Mouse (Mus musculus) spleen, postnatal 4 days (tissue): ENCODE results near the gene Zmynd8.
A peak's percentile ranks its signal among the peaks of the same experiment; 100 is the strongest.

ENCODE experiments used
- DNase-seq, 2 experiments: peaks; one replicate each; pipeline ENCODE4 v3.0.0; 2022; ENCODE audit warnings: low spot score in 2 of 2

Zmynd8 gene

DNA sequence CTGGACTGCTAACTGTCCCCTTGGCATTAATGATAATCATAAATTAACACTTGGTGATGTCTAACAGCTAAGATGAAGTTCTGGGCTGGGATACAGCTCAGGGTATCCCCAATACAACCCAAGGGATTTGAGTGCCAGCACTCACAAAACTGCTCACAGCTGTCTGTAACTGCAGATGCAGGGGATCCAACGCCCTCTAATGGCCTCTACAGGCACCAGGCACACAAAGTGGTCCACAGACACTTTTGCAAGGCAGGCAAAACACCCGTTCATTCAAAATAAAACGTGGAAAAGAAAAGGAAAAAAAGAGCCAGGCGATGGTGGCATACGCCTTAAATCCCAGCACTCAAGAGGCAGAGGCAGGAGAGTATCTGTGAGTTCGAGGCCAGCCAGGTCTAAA is 658 bp upstream of the Zmynd8 start:
- no peak for DNase-seq

DNA sequence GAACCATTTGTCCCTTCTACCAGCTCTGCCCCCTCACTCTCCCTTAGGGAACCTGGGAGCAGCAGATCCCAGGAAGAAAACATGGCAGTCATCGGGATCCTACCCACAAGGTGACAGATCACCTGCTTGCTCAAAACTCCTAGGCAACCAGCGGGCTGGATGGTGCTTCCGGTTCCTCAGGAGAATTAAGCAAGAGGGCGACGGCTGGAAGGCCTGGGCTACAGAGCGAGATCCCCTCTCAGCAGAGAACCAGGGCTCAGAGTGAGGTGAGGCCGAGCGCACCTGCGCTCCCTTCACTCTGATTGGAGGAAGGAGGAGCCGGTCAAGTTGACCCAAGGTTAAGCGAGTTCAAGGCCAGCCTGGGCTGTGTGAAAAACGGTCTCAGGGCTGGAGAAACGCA is 2.6 kb downstream of the Zmynd8 start:
- no peak for DNase-seq

DNA sequence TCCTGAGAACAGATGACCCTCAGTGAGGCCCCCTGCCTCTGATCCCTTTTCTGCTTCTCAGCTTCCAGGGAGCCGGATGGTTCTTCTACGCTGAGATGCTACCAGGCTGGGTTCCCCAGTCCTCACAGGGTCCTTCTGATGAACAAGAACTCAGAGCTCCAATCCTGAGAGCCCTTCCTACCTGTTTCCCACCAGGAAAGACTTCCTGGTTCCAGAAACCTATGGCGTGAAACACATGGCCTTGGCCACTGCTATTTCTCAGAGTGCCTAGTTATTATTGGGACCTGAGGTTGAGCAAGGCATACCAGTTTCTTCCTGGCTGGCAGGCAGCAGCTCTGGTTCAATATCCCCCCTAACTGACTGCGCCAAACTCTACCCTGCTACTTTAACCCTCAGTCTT is 3.1 kb downstream of the Zmynd8 start:
- DNase-seq = no peak

DNA sequence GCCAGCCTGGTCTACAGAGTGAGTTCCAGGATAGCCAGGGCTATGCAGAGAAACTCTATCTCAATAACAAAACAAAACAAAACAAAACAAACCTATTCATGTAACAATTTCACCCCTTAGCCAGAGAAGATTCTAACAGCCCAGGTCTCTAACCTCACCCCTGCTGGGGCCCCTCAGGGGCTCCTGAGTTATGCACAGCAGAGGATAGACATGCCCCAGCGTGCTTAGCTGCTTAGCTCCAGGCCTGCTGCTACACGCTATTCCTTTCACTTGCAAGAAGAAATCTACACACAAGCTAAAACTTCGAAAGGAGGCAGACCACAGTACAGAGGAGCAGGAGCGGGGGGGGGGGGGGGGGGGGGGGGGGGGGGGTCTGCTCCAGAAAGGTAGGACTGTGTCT is 4.3 kb downstream of the Zmynd8 start:
- no peak for DNase-seq

DNA sequence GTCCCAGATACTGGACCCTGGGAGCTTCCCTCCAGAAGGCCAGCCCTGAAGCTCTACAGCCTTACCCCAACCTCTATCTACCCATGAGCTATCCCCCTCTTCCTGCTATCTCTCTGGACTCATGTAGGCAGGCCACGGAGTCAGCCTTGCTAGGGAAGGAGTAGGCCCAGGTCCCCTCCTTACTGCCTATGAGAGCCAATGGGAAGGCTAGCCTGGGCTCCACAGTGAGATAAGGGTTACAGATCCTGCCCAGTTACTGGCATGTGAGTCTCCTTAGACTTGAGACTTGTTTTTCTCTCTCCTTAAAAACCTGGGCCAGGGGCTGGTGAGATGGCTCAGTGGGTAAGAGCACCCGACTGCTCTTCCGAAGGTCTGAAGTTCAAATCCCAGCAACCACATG is 5.6 kb downstream of the Zmynd8 start:
- no peak for DNase-seq

DNA sequence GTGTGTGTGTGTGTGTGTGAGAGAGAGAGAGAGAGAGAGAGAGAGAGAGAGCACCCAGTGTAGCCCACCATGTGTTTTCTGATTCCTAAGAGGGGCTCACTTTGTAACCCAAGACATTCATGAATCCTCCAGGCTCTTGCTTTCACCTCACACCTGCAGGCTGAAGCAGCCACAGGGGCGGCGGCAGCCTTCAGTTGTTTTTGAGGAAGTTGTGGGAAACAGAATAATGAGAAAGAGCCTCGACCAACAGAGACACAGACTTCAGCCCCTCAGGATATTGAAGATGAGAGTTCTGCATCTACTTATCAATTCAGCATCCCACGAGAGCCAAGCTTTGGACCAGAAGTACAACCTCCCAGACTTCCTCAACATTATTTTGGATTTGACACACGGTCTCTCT is 6.2 kb downstream of the Zmynd8 start:
- DNase-seq = no peak

DNA sequence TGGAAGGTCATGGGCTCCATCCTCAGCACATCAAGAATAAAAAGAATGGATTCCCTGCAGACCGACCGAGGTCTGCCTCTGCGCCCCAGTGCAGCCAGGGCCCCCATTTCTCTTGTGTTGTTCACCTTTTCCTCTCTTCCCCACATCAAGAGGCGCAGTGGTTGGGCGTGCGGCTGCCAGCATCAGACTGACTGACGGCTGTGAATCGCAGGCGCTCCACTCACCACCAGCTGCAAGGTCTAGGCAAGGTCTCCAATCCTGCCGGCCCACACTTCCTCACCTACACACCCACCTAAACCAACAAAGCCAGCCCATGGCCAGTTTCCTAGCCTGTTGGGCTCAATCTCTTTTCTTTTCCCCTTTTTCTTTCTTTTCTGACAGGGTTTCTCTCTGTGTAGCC is 8.4 kb downstream of the Zmynd8 start:
- DNase-seq = no peak

DNA sequence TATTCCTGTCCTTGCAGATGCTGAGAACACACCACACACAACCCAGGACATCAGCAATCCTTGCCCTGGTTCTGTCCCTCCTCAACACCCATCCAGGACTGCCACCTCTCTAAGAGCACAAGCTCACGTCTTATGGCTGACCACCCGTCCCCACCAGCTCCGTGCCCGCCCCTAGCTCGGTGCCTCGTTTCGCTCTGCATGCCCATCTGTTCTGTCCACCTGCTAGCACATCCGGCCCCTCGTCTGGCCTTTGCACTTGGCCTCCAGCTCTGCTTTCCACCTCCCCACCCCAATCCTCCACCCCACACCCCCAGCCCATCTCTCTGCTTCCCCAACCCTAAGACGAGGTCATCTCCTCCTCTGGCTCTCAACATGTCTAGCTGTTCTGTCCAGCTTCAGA is 8.9 kb downstream of the Zmynd8 start:
- DNase-seq = no peak

DNA sequence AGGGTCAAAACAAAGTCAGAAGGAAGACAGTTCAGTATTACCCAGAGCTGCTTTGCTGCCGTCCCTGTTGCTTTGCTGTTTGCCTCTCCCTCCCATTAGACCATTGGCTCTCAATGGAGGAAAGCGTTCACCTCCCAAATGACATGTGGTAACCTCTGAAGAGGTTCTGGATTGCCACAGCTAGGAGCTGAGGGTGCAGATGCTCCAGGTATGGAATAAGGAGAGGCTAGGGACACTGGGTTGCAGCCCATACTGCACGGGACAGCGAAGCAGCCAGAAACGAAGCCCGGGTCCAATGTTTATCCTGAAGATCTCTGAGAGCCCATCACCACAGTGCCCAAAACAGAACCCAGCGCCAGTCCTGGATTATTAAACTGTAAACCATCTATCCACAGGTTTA is 9.6 kb downstream of the Zmynd8 start:
- DNase-seq = no peak

DNA sequence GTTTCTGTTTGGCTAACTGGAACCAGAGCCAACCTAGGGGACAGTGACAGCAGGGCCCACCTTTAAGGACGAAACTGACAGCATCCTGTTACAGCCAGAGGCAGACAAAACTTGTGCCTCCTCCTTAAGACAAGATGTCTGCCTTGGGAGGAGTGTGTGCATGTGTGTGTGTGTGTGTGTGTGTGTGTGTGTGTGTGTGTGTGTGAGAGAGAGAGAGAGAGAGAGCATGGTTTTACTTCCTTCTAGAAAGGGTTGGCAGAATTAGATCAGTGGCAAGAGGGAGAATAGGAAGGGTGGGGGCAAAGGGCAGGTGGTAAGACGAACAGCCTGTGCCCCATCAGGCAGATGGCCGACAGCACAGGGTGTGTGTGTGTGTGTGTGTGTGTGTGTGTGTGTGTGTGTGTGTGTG is 10.0 kb downstream of the Zmynd8 start:
- DNase-seq = peak in 1 of 2 experiments; percentile 57

DNA sequence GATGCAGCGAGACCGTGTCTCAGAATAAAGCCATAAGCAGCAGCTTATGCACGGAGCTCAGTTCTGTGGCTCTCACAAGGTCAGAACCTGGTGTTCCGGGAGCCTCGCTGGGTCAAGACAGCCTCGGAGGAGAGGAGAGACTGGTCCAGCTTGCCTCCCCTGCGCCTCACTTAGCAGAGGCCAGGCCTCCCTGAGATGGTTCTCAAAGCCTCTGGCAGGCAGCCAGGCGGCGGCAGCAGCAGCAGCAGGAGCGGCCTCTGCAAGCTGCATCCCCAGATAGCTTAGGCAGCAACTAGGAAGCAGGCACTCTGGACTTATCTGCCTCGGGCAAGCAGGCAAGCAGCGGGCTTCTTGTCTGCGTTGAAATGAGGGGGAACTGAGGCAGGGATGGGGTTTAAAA is 10.4 kb downstream of the Zmynd8 start:
- peak; percentile 93 to 95 for DNase-seq

DNA sequence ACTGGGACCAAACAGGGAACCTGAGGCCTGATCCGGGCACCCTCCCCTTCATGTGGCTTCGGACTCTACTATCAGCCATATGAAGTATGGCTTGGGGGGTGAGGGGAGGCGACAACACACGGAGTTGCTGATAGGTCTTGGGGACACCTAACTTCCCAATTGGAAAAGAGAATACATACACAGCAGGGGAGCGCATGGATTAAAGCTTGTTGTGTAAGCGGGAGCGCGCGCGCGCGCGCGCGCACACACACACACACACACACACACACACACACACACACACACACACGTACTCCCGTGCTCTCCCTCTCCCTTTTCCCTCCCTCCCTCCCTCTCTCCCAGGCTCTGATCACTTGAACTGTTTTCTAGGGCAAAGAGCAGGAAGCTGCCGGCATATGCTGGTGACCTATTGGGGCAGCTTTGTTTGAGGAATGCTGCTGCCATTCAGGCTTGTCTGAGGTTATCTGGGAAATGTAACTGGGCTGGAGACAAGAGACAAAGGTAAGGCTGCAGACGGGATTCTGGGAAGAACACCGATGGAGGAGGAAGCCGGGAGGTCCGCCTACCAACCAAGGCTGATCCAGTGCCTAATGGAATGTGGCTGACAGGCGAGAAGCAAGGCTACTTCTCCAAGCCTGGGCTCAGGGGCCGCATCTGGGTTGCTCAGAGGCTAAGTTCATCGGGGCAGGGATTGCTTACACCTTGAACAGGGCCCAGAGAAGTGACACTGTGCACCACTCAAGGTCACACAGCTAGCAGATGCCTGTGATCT is 11.8 kb downstream of the Zmynd8 start:
- no peak for DNase-seq

DNA sequence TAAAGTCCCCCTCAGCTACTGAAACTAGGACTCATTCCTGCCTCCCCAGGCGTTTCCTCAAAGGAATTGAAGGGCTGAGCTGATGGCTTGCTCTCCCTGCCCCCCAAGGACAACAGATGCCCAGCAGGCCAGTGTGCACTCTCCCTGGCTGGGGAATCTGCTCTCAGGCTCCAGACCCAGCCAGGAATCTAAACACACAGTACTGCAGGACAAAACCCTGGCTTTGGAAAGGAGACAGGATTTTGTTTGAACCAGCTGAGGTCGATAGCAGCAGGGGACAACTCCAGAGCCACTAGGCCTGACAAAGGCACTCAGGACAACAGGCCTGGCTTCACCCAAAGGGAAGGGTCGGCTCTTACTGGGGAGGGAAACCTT is 12.3 kb downstream of the Zmynd8 start:
- no peak for DNase-seq

DNA sequence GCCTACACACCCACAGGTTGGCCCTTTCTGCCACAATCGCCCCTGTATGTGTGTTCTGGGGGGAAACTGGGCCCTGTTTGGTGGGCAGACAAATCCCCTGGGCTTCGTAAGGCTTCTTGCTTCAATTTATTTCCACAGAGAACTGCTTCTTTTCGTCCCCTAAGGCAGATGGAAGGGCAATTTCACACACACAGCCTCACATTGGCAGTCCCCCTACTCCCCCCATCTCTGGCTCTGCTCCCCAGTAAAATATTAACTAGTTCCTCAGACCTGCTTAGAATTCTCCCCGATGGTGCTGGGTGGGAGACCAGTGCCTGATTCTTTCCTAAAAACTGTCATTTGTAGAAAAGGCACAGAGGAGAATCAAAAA is 12.9 kb downstream of the Zmynd8 start:
- DNase-seq = no peak

DNA sequence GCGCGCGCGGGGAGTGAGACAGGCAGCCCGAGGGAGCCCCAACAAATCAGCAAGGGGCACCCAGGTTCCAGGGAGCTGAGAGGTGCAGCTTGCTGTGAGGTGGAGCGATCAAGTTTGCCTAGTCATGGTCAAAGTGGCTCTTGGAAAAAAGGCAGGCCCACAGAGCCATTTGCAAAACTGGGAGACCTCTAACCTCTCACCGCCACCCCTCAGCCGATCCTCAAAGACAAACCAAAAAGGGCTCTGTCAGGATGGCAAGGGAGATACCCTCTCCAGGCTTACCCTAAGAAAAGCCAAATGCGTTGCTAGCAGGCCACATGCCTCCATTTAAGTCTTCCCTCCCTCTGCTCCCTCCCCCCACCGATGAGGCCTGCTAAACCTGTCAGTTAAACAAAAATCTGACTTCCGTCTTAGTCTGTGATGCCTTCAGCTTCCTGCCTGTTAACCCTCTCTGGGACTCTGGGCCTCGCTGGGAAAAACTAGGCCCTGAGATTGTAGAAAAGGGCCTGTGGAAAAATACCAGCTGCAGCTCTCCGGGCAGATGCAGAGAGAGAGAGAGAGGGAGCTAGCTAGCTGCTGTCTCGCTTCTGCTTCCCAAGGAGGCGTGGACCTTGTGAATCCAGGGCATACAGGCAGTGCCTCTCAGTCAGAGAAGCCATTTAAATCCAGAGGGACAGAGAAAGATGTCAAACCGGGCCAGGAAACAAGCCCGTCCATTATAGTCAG is 13.4 kb downstream of the Zmynd8 start:
- peak; percentile 71 to 83 for DNase-seq

DNA sequence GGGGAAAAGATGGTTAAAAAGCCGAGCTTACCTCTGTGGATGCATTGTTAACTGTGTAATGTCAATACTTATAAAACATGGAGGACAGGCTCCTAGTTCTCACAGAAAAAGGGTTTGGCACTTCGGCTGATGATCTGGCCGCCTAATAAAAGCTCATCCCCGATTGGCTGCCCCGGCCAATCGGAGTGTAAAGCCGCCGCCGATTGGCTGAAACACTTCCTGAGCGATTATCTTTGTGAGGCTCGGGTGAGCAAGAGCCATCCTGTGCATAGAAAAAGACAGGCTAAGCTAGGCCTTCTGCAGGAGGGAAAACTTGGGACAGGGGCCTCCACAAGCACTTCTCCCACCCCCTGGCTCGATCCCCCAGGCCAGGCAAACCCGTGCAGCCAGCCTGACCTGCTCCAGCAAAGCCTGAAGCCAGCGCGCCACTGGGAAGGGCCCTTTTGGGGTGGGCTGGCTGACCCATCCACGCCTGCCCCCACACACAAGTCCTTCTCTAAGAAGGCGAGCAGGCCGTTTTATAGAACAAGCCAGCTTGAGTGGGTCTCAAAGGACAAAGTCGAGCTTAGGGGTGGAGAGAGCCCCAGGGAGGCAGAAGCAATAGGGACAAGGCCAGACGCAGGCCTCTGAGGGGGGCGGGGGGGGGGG is 14.1 kb downstream of the Zmynd8 start:
- DNase-seq = peak; percentile 96 to 98

DNA sequence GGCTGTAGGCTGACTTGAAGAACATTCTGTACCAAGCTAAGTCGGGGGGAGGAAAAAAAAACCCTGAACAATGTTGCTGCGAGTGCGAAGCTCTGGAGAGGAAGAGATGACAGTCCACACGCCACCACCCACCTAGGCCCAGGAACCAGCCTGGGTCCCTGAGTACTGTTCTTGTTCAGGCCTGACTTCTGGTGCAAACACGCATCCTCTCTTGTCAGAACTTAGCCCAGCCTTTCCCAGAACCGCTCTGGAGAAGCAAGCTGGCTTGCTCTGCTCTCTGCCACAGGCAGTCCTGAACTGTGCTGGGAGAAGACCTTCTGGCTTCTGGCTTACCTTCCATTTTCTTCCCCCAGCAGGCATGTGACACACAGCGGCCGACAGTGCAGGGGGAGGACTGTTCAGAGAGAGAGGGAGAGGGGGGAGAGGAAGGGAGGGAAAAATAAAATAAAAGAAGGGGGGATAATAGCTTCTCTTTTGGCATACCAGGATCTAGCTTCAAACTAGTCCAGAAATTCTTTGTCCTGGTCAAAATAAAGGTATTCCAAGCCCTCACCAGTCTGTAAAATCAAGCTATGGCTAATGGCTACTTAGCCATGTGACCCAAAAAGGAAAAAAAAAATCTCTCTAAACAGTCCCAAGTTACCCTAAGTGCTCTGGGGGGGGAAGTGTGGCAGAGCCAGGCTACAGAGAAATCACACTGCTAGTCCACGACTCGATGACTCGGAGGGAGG is 14.8 kb downstream of the Zmynd8 start:
- DNase-seq = peak; percentile 43 to 81

DNA sequence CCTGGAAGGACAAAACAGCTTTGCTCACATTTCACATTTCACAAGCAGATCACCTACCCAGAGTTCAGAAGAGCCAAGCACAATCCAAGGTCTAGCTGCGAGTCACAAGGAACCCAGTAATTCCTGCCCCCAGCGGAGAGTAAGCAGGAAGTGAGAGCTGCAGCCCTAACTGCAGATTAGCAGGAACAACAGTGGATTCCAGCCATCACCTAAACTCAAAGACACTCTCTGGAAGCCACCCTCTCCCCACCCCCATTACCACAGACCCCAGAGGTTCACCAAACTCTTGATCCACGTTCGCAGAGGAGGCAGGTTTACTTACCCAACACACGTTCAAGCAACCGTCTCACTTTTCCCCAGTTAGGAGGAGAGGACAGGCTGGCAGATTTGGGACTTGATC is 15.8 kb downstream of the Zmynd8 start:
- DNase-seq = peak; percentile 38 to 78

DNA sequence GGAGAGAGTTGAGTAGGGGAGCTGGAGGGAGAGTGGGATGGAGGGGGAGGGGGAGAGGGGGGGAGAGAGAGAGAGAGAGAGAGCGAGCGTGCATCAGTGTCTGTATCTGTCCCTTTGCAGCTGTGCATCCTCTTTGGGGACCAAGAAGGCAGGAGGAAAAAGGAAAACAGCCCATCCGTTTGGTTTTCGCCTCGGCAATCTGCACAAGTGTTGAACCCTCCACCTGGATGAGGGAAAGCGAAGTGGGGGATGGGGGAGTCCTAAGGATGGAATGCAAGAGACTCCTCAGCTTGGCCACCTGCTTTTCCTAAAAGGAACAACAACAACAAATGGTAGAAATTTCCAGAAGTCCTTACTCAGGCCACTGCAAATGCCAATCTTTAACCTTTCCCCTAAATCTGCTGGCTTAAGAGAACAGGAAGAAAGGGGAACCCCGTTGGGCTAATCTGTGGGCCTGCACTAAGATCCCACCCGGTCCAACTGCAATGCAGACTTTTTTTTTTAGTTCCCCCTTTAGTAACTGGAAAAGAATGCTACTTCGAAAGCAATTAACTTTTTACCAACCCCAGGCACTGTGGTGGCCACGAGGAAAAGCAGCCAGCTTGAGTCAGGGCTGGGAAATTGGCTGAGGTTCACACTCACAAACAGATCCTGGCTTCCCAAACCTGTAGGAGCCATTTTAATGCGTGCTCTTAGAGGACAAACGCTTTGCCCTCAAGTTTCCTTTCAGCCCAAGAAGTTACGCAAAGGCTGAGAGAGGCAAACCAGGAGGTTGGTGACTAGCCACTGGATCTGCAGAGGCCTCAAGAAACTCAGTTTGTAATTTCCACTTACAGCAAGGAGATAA is 17.0 kb downstream of the Zmynd8 start:
- DNase-seq = no peak

DNA sequence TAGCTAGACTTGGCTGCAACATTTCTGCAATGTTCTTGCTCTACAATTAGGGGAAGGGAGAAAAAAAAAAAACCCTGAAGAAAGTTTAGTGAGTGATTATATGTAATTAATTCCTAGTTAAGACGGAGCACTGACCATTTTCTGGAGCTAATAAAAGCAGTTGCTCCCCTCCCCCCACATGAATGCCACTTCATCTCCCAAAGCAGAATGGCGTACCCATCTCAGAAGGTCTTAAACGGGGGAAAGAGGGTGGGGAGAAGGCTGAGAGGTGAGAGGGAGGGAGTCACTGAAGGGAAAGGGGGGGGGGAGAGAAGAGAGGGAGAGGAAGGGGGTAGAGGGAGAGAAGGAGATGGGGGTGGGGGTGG is 17.6 kb downstream of the Zmynd8 start:
- DNase-seq = no peak

DNA sequence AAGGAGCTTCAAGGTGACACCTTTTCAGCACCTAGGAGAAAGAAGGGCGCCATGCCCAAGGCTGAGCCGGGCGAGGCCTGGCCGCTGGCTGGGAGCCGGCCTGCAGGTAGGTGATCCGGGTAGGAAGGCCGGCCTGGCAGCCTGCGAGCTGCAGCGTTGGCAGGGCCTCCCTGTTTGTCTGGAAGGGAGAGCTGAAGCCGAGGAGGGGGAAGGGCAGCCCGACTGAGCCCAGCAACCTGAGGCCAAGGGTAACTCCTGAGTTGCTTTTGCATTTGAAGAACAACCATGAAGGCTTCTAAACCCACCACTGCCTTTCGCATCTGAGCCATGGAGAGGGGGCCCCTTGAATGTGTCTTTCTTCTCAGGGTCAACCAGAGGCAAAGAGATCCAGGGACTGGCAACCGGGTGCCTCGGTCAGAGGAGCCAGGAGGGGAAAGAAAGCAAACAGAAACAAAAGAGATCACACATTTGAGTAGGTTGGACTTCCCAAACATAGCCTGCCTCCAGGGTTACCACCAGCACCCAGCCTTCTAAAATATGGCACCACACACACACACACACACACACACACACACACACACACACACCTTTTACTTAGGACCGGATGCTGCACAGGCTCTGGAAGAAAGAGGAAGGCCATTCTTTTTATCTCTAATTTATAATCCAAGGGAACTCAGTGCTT is 18.2 kb downstream of the Zmynd8 start:
- DNase-seq = no peak
